Mouse (Mus musculus) spleen, postnatal 14 days (tissue): ENCODE data around the gene Cyp20a1.

ENCODE experiments used
- DNase-seq, 2 experiments: peaks; one replicate each; pipeline ENCODE4 v3.0.0; 2021 to 2022; ENCODE audit warnings: low spot score in 2 of 2

Gene Cyp20a1

GRCm38 (mm10) chr1:60342808-60343629, at the start of gene Cyp20a1:
TSS of gene Cyp20a1 (plus strand) at chr1:60343323.
- DNase-seq = peak; percentile 63 to 79

- DNase-seq = no peak
Measured at GRCm38 (mm10) chr1:60293921-60294320, 49.2 kb upstream of the Cyp20a1 start.

DNA sequence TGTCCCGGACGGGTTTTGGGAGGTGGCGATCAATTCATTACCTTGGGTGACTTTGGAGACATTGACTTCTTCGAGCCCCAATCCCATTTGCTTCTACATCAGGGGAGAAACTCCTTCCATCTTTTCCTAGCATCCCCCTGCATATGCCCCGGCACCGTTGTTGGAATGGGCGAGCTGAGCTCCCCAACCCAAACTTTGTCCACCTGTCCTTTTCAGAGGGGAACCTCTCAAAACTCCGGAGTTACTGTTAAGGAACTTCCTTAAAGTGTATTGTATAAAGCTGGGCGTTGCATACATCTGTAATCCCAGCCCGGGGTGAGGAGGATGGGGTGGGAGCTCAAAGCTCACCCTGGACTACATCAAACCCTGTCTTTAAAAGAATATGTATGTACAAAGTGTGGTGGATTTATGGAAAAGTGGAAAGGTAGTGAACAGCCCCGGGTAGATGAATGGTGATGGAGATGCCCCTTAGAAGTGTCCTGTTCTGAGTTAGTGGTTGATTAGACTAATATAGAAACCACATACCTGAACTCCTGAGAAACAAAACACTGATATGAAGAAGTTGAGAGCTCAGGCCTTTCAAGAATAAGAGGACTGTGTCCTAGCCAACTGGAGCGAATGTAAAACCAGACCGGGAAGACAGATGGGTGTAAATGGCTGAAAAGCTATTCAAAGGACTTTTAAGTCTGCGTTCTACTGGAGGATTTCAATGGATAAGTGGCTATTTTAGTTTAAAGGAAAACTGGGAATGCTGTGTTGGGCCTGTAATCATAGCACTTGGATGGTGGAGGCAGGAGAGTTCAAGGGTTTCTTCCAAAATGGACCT, 720 bp downstream of the Cyp20a1 start:
- DNase-seq = no peak

- no peak for DNase-seq
Measured at GRCm38 (mm10) chr1:60344670-60345069, 1.5 kb downstream of the Cyp20a1 start.

DNA sequence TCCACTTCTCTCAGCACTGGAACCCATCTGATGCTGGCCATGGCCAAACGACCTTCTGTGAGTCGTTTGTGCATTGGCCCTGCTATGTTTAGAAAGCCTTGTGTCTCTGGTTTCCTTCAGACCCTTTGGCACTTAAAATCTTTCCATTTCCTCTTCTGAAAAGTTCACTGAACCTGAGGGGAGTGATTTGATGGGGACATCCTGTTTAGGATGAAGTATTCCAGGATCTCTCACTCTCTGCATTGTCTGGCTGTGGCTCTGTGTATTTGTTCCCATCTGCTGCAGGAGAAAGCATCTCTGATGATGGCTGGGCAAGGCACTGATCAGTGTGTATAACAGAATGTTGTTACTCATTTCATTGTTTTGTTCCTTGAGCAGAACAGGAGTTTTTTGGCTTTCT, 2.6 kb downstream of the Cyp20a1 start:
- DNase-seq = no peak

- no peak for DNase-seq
Measured at GRCm38 (mm10) chr1:60352786-60353185, 9.7 kb downstream of the Cyp20a1 start.

GRCm38 (mm10) chr1:60361626-60362025, 18.5 kb downstream of the Cyp20a1 start:
- DNase-seq = no peak

DNA sequence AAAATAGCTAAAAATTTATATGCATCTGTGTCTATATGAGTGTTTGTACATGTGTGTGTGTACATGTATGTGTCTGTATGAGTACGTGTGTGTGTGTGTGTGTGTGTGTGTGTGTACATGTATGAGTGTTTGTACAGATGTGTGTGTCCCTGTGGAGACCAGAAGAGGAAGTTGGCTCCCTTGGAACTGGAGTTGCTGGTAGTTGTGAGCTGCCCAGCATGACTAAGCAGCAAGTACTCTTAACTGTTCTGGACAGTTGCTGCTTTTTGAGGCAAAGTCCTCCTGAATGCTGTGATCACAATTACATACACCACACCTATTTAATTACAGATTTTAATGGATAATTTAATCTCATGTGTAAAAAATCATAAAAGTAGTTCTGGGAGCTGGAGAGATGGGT, 33.4 kb downstream of the Cyp20a1 start:
- DNase-seq = no peak

- DNase-seq = no peak
Measured at GRCm38 (mm10) chr1:60381910-60382309, 38.8 kb downstream of the Cyp20a1 start.

DNA sequence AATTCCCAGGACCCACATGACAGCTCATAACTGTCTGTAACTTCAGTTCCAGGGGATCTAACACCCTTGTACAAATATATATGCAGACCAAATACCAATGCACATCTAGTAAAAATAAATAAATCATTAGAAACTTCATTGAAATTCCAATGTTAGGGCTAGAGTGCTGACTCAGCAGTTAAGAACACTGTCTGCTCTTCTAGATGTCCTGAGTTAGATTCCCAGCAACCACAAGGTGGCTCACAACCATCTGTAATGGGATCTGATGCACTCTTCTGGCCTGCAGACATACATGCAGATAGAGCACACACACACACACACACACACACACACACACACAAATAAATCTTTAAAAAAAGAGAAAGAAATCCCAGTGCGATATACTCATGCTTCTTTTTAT, 61.7 kb downstream of the Cyp20a1 start:
- DNase-seq = no peak

DNA sequence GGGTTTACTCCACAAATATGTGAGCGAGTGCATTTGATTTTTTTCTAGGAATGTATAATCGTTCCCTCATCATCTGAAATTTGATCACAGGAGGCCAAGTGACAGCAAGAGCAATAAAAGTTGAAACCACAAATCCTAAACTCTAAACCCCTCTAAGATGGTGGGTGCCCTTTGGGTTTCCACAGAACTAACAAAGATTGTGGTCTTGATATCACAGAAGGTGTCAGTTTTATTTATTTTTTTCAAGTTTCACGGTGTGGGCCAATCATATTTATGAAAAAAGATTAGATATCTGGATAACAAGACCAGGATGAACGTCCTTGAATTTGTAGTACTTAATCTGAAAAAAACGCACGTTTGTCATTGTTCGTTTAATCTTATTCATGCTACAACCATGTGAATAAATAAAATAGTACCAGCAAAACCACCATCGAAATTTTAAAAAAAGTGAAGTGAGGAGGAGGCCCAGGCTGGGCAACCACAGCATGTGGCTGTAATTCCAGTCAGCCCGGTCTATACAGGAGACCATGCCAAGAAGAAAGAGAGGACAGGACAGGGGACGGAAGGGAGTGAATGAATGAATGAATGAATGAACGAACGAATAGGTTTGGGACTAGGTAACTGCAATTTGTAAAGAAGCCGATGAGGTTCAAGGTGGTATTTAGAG, 65.5 kb downstream of the Cyp20a1 start:
- DNase-seq = no peak

- peak; percentile 50 to 52 for DNase-seq
Measured at GRCm38 (mm10) chr1:60409168-60409828, 66.2 kb downstream of the Cyp20a1 start, which contains the start of gene Abi2. TSS of gene Abi2 (plus strand) at chr1:60409619.

GRCm38 (mm10) chr1:60409928-60410817, 67.0 kb downstream of the Cyp20a1 start:
- DNase-seq = no peak

DNA sequence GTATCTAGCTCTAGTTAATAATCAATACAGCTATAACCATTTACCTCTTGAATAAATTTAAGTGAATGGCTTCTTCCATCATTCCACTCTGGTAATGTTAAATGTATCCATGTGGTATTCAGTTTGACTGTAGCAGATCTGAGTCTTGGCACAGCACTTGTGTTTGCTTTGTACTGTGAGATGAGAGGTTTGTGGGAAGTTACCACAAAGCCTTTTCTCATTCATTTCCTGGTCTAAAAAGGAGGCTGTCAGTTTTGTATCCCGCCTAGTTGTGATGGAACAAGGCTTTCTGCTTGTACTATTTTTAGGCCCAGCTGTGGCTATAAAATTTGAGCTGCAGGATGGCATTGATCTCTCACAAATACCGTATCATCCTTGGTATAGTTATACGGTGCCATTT, 73.6 kb downstream of the Cyp20a1 start:
- no peak for DNase-seq

DNA sequence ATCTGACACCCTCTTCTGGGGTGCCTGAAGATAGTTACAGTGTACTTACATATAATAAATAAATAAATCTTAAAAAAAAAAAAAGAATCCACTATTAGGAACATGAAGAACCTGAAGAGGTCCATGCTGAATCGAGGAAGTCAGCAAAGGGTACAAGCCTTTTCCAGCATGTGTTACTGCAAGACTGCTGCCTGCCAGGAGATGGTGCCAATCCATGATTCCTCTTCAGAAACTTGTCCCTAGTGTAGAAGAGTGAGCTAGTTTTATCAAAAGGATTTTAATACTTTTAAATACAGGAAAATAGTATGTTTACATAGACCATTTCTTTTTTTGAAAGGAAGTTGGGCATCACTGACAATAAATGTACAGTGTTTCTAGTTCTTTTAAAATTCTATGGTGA, 80.8 kb downstream of the Cyp20a1 start:
- DNase-seq = no peak

DNA sequence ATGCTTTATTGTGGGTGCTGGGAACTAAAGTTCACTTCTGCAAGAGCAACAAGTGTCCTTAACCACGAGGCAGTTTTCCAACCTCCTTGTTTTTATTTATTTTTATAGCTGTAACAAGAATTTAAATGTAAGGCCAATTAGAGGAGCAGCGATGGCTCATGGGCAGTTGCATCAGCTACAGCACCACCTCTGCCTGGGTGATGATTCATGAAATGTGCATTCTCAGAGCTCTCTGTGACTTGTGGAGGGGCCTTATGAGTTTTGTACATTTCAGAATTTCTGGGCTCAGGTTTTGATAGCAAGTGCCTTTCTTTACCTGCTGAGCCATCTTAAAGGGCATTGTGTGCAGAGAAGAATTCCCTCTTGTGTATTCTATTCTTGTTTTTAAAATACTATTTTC, 85.2 kb downstream of the Cyp20a1 start:
- DNase-seq = no peak

- peak in 1 of 2 experiments; percentile 7 for DNase-seq
Measured at GRCm38 (mm10) chr1:60428932-60429331, 85.8 kb downstream of the Cyp20a1 start.

DNA sequence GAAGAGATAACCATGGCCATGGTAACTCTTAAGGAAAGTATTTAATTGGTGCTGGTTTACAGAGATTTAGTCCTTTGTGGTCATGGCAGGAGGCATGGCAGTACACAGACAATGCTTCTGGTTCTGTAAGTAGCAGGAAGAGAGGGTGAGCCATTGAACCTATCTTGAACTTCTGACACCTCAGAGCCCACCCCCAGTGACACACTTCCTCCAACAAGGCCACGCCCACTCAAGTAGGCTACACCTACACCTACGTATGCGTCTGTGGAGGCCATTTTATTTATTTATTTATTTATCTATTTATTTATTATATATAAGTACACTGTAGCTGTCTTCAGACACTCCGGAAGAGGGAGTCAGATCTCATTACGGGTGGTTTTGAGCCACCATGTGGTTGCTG, 88.4 kb downstream of the Cyp20a1 start:
- no peak for DNase-seq

DNA sequence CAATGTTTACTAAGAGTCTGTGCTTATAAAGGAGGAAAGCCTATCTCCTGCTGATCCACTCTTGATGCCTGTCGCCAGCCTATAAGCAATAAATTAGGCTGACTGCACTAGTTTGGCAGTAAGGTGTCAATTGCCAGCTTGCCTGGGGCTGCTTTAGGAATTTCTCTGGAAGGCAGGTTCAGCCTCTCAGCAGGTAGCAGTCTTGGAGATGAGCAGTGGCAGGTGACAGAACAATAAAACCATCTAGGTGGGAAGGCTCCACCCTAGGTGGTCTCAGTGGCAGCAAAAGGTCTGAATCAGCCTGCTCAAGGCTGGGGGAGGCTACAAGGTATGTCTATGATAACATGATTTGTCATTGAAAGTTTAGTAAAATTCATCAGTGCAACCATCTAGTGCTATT, 89.4 kb downstream of the Cyp20a1 start:
- DNase-seq = no peak
